Comparison of ENCODE assay signal across 7 mouse cellular contexts in the genomic region with DNA sequence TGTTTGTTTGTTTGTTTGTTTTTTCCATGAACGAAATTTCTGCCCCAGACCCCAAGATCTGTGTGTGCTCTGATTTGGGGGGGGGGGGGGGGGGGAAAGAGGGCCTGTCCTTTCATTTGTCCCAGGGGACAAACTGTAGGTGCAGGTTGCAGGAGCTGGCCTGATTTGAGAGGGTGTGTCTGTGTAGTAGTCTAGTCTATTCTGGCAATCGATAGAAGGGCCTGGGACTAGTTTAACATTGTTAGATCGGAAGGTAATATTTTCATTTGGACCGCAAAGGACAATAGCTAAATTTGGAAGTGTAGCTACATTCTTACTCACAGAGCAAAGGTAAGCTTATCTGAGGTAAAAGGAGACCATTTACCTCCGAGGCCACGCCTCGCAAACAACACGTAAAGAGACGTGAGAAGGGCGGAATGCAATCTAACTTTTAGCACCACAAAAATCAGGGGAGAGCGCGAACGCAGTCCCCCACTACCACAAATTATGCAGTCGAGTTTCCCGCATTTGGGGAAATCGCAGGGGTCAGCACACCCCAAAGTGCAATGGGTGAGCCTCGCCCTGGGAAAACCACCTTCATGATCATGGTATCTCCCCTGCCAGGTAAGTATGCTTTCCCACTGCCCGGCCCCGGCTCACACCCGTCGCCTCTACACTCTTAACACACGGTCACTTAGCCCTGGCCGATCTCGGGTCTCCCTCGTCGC.
DNase-seq lines count a peak whose midpoint lies in the region; ATAC-seq and TF ChIP-seq lines count a peak whose summit lies in the region.
"Not testable (repeated sequence)": the region's sequence is repeated elsewhere in the genome, so short reads cannot be mapped to it uniquely, and the experiment has no call there.

No protein-coding gene starts in this region.

- not testable (repeated sequence) for H3K4me2 ChIP-seq in forebrain, embryonic 12.5 days; heart, embryonic 14.5 days (ENCODE audit: low read length); intestine, embryonic 16.5 days (ENCODE audit: low read depth, low read length); limb, embryonic 13.5 days (replicated peaks); liver, postnatal 0 days (ENCODE audit: low read depth, low read length); midbrain, embryonic 12.5 days (replicated peaks); neural tube, embryonic 13.5 days

- not testable (repeated sequence) for H3K27ac ChIP-seq in forebrain, embryonic 12.5 days; heart, embryonic 14.5 days (replicated peaks in 1 of 2; ENCODE audit: control insufficient read depth in 1 of 2, insufficient read depth in 1 of 2, low read depth in 2 of 2, low read length in 2 of 2); intestine, embryonic 16.5 days (ENCODE audit: low read length); limb, embryonic 13.5 days; liver, postnatal 0 days (ENCODE audit: low read depth); midbrain, embryonic 12.5 days (replicated peaks); neural tube, embryonic 13.5 days (replicated peaks)

- no CpG with 5 or more reads among the region's 26 CpGs for WGBS in forebrain, embryonic 12.5 days
- WGBS in heart, embryonic 14.5 days: no CpG with 5 or more reads among the region's 26 CpGs
- WGBS in intestine, embryonic 16.5 days: no CpG with 5 or more reads among the region's 26 CpGs
- no CpG with 5 or more reads among the region's 26 CpGs for WGBS in limb, embryonic 13.5 days
- WGBS in liver, postnatal 0 days (ENCODE audit: insufficient replicate concordance): no CpG with 5 or more reads among the region's 26 CpGs
- WGBS in midbrain, embryonic 12.5 days: no CpG with 5 or more reads among the region's 26 CpGs
- no CpG with 5 or more reads among the region's 26 CpGs for WGBS in neural tube, embryonic 13.5 days

- H3K27me3 ChIP-seq in forebrain, embryonic 12.5 days: peaks cover 23% of the 10 kb centered on the region
- H3K27me3 ChIP-seq in heart, embryonic 14.5 days (ENCODE audit: control insufficient read depth, insufficient read depth, low read length): peaks cover 18% of the 10 kb centered on the region
- peaks cover 17% of the 10 kb centered on the region; the same call in 1 of the 2 replicates for H3K27me3 ChIP-seq in intestine, embryonic 16.5 days (replicated peaks; ENCODE audit: control insufficient read depth, insufficient read depth, low read length)
- H3K27me3 ChIP-seq in limb, embryonic 13.5 days: peaks cover 18% of the 10 kb centered on the region
- H3K27me3 ChIP-seq in liver, postnatal 0 days (ENCODE audit: insufficient read depth, low read length): peaks cover 12% of the 10 kb centered on the region; the same call in 1 of the 2 replicates
- H3K27me3 ChIP-seq in midbrain, embryonic 12.5 days: peaks cover 23% of the 10 kb centered on the region
- H3K27me3 ChIP-seq in neural tube, embryonic 13.5 days: peaks cover 19% of the 10 kb centered on the region

- not testable (repeated sequence) for TF ChIP-seq CTCF in liver, postnatal 0 days (IDR thresholded peaks at IDR 0.05; ENCODE audit: low read depth)

- H3K36me3 ChIP-seq in forebrain, embryonic 12.5 days (replicated peaks); heart, embryonic 14.5 days (ENCODE audit: control insufficient read depth, insufficient read depth, low read length); intestine, embryonic 16.5 days (ENCODE audit: control insufficient read depth, insufficient read depth, low read length); limb, embryonic 13.5 days; liver, postnatal 0 days (replicated peaks; ENCODE audit: insufficient read depth, low read length); midbrain, embryonic 12.5 days; neural tube, embryonic 13.5 days: not testable (repeated sequence)

- H3K4me3 ChIP-seq in forebrain, embryonic 12.5 days (replicated peaks); heart, embryonic 14.5 days (ENCODE audit: control insufficient read depth in 1 of 2, insufficient read depth in 1 of 2, low read depth in 1 of 2, low read length in 2 of 2); intestine, embryonic 16.5 days (ENCODE audit: low read length); limb, embryonic 13.5 days; liver, postnatal 0 days (ENCODE audit: low read depth, low read length); midbrain, embryonic 12.5 days; neural tube, embryonic 13.5 days: not testable (repeated sequence)

- ATAC-seq in forebrain, embryonic 12.5 days (ENCODE audit: low FRiP score): peak; percentile 72
- peak; percentile 13; the same call in 1 of the 2 replicates for ATAC-seq in heart, embryonic 14.5 days (ENCODE audit: insufficient number of reproducible peaks, insufficient read depth, low FRiP score, low read depth)
- peak; percentile 91 for ATAC-seq in intestine, embryonic 16.5 days
- ATAC-seq in limb, embryonic 13.5 days (ENCODE audit: low FRiP score, low read depth): peak; percentile 81
- ATAC-seq in liver, postnatal 0 days: peak; percentile 88
- peak; percentile 75 for ATAC-seq in midbrain, embryonic 12.5 days (ENCODE audit: low FRiP score, low read depth)
- peak; percentile 79; the same call in 1 of the 2 replicates for ATAC-seq in neural tube, embryonic 13.5 days (ENCODE audit: low read depth)

- H3K9ac ChIP-seq in forebrain, embryonic 12.5 days; heart, embryonic 14.5 days (ENCODE audit: low read length); intestine, embryonic 16.5 days (ENCODE audit: low read depth, low read length); limb, embryonic 13.5 days; liver, postnatal 0 days (replicated peaks); midbrain, embryonic 12.5 days (replicated peaks); neural tube, embryonic 13.5 days: not testable (repeated sequence)

- H3K9me3 ChIP-seq in forebrain, embryonic 12.5 days; heart, embryonic 14.5 days (ENCODE audit: control insufficient read depth, low read length); intestine, embryonic 16.5 days (ENCODE audit: control insufficient read depth, low read length); limb, embryonic 13.5 days; liver, postnatal 0 days (ENCODE audit: low read length); midbrain, embryonic 12.5 days; neural tube, embryonic 13.5 days: not testable (repeated sequence)

- not testable (repeated sequence) for TF ChIP-seq EP300 in liver, postnatal 0 days (IDR thresholded peaks at IDR 0.05; ENCODE audit: low read depth)

- H3K4me1 ChIP-seq in forebrain, embryonic 12.5 days; heart, embryonic 14.5 days (ENCODE audit: control insufficient read depth in 2 of 2, insufficient read depth in 2 of 2, low read length in 2 of 2); intestine, embryonic 16.5 days (ENCODE audit: control insufficient read depth, insufficient read depth, low read length); limb, embryonic 13.5 days; liver, postnatal 0 days (ENCODE audit: insufficient read depth); midbrain, embryonic 12.5 days; neural tube, embryonic 13.5 days (replicated peaks): not testable (repeated sequence)

- not testable (repeated sequence) for DNase-seq in liver, postnatal 0 days

Comparison
In these comparisons a context has a peak if more than half of its experiments do, and no peak if none do; other contexts are left out.
1. ATAC-seq: peak in every context shown above with its lines; median percentile 91 in intestine, embryonic 16.5 days; 88 in liver, postnatal 0 days; 81 in limb, embryonic 13.5 days; 79 in neural tube, embryonic 13.5 days; 75 in midbrain, embryonic 12.5 days; 72 in forebrain, embryonic 12.5 days; 13 in heart, embryonic 14.5 days.